Mouse (Mus musculus) liver, embryonic 14.5 days (tissue): Measurements from ENCODE around the gene Vmn1r234.

Source experiments
- CTCF ChIP-seq: IDR thresholded peaks from 2 replicates; pipeline ENCODE4 v1.5.1; 2016; ENCODE audit warnings: antibody characterized with exemption, low read depth, control low read depth
- EP300 ChIP-seq: IDR thresholded peaks from 2 replicates; pipeline ENCODE4 v1.6.1; 2016; ENCODE audit warnings: antibody characterized with exemption, low read depth

- no peak for TF ChIP-seq CTCF
- TF ChIP-seq EP300: no peak
These were observed at the start of gene Vmn1r234 for GRCm38 (mm10) chr17:21225787-21226186.
